Mouse (Mus musculus) bone marrow, adult 2 months (tissue): ENCODE measurements around the gene Mdc1. TPM values are rescaled to one million over a fixed set of nuclear protein-coding genes. Genes with fewer than 3 reads are reported as not detected.
A peak's percentile ranks its signal among the peaks of the same experiment; 100 is the strongest.
"Not testable (repeated sequence)": the region's sequence is repeated elsewhere in the genome, so short reads cannot be mapped to it uniquely, and the experiment has no call there.

Experiments used
- H3K27ac ChIP-seq: fragments of 200-500 bp; 2 replicates; pipeline ENCODE4 v1.5.1; 2012; ENCODE audit warnings: low read depth, mild to moderate bottlenecking, control low read depth, inconsistent platforms, low read length; ENCODE audit not compliant: control insufficient read depth, poor library complexity, insufficient read depth
- H3K4me1 ChIP-seq: fragments of 200-500 bp; 2 replicates; pipeline ENCODE4 v1.6.1; 2011; ENCODE audit warnings: low read length; ENCODE audit not compliant: control insufficient read depth, insufficient read depth
- H3K4me3 ChIP-seq: fragments of 200-500 bp; replicated peaks from 2 replicates; pipeline ENCODE3; 2011; ENCODE audit warnings: mild to moderate bottlenecking, low read depth, low read length, control low read depth; ENCODE audit not compliant: control insufficient read depth
- CTCF ChIP-seq: fragments of 200-500 bp; IDR thresholded peaks from 2 replicates; pipeline ENCODE4 v1.5.1; 2011; ENCODE audit warnings: low read length, control low read depth; ENCODE audit not compliant: control insufficient read depth, insufficient read depth
- POLR2A ChIP-seq: fragments of 200-500 bp; IDR thresholded peaks from 2 replicates; pipeline ENCODE4 v1.6.1; 2011; ENCODE audit warnings: low read depth, mild to moderate bottlenecking, control low read depth, low read length, borderline replicate concordance; ENCODE audit not compliant: control insufficient read depth
- WGBS: fragments of 180-500 bp; shearing (Covaris S2); methylation state at CpG from one replicate; pipeline ENCODE4 v1.1.7; 2018; 5-methylcytosine and 5-hydroxymethylcytosine counted together
- polyA plus RNA-seq: library from polyadenylated mRNA; stranded (reverse); fragments of >200 nt; gene quantifications from 2 replicates; pipeline ENCODE4 v1.2.4, GENCODE M21; 2011; ENCODE audit warnings: low replicate concordance; ENCODE audit not compliant: missing spikeins, insufficient read depth, insufficient read length

Gene Mdc1
- polyA plus RNA-seq, 1 experiment, result 24.2 TPM

DNA sequence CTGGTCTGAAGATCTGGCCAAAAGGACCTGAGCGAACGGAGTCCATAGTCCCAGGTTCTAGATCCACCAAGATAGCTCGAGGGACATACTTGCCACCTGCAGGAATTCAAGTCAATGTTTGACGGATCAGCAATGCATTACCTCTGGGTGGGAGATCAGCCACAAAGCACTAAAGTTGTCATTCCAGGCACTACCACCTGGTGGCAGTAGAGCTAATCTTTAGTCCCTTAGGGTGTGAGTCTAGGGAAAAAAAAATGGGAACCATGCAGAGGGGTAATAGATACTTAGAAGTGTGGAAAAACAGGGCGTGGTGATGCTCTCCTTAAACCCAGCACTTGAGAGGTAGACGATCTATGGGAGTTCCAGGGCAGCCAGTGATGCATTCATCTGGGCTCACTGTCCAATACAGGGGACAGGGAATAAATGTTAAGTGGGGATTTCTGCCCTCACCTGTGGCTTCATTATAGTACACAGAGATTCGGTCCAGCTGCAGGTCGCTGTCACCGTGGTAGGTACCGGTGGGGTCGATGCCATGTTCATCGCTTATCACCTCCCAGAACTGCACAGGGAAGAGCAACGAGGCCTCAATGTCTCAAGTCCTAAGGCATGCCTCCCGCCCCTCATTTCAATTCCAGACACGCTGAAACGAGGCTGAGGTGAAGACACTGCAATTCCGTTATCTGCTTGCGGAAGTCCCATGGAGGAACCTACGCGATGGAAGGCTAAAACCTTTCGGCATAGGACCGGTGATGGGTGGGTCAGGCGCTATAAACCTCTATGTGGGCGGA is 4.9 kb upstream of the Mdc1 start:
- Histone ChIP-seq H3K27ac (peak overlapping the region; percentile 91), H3K4me3 (peak overlapping the region; percentile 62), H3K4me1 (peaks cover 4% of the 10 kb centered on the region; the same call in 1 of the 2 replicates)
- 6% methylated on average over 24 of the region's 24 CpGs for WGBS
- peak; percentile 46 for TF ChIP-seq CTCF
- no peak for TF ChIP-seq POLR2A

GRCm38 (mm10) chr17:35836991-35837422 is 4.3 kb upstream of the Mdc1 start:
- TF ChIP-seq POLR2A, result 0 out of 2 replicates have a peak, but pooled peaks have one; percentile 21
- no peak for TF ChIP-seq CTCF
- Histone ChIP-seq H3K27ac (peak overlapping the region; percentile 91), H3K4me1 (peaks cover 4% of the 10 kb centered on the region; the same call in 1 of the 2 replicates)

GRCm38 (mm10) chr17:35837487-35837886 is 3.8 kb upstream of the Mdc1 start:
- WGBS, result under 1% methylated on average over 18 of the region's 18 CpGs
- H3K4me1 ChIP-seq, result peaks cover 4% of the 10 kb centered on the region; the same call in 1 of the 2 replicates
- TF ChIP-seq CTCF (no peak), POLR2A (peak; percentile 15; the same call in 1 of the 2 replicates)
- H3K27ac ChIP-seq, result peak overlapping the region; percentile 91
- peak overlapping the region; percentile 62 for H3K4me3 ChIP-seq

More at GRCm38 (mm10) chr17:35836991-35837422, 4.3 kb upstream of the Mdc1 start:
- H3K4me3 ChIP-seq, result peak overlapping the region; percentile 62
- under 1% methylated on average over 25 of the region's 25 CpGs for WGBS

DNA sequence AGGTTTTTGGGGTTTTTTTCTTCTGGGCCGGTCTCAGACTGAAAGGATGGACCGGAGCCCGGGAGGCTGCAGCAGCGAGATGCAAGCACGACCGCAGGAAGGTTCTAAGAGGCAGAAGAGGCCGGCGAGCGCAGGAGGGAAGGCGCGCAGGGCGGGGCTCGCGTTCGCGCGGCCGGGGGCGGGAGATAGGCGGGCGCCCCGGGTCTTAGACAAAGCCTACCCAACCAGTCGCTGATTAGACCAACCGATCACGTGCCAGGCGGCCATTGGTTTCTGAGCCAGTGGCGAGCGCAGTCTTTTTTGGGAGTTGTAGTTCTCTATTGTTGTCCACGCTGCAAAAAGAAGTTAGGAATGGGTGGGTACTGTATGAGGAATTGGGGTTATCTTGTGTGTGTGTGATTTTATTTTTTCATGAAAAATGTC is 3.2 kb upstream of the Mdc1 start, which contains the start of gene Tubb5:
Tubb5 (minus strand) TSS at position 185 of the 423 bp plus-strand sequence.
- 2% methylated on average over 29 of the region's 29 CpGs for WGBS
- peak within 1 kb of the TSS; percentile 91 for H3K27ac ChIP-seq
- H3K4me3 ChIP-seq, result peak within 1 kb of the TSS; percentile 63
- TF ChIP-seq POLR2A, result peak; percentile 99
- TF ChIP-seq CTCF, result no peak
- H3K4me1 ChIP-seq, result peaks cover 4% of the 10 kb centered on the region; the same call in 1 of the 2 replicates

DNA sequence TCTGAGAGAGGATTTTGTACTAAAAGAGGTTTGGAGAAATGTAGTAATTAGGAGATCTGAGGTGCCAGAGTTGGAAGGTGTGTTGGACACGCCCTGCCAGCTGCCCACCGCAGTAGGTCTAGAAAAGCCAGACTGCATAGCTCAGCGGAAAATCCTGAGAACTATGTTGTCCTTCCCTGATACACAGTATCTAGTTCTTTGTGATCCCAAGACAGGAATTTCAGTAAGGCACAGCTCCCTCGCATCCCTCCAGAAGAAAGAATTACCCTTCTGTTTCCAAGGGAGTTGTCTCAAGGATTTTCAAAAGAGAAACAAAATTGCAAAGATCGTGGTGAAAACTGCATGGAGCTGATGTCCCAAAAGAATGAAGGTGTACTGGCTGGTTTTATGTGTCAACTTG is 2.7 kb upstream of the Mdc1 start:
- TF ChIP-seq POLR2A (no peak), CTCF (no peak)
- 6% methylated on average over 5 of the region's 5 CpGs for WGBS
- Histone ChIP-seq H3K27ac (no peak overlapping the region; the same call in 1 of the 2 replicates), H3K4me1 (peaks cover 4% of the 10 kb centered on the region; the same call in 1 of the 2 replicates), H3K4me3 (peak overlapping the region; percentile 63)

DNA sequence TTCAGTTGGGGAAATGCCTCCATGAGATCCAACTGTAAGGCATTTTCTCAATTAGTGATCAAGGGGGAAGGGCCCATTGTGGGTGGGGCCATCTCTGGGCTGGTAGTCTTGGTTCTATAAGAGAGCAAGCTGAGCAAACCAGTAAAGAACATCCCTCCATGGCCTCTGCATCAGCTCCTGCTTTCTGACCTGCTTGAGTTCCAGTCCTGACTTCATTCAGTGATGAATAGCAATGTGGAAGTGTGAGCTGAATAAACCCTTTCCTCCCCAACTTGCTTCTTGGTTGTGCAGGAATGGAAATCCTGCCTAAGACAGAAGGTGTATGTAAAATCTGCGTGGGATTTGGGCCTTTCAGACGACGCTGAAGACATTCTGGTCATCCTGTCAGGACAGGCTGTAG is 2.3 kb upstream of the Mdc1 start:
- not testable (repeated sequence) for H3K4me3 ChIP-seq

DNA sequence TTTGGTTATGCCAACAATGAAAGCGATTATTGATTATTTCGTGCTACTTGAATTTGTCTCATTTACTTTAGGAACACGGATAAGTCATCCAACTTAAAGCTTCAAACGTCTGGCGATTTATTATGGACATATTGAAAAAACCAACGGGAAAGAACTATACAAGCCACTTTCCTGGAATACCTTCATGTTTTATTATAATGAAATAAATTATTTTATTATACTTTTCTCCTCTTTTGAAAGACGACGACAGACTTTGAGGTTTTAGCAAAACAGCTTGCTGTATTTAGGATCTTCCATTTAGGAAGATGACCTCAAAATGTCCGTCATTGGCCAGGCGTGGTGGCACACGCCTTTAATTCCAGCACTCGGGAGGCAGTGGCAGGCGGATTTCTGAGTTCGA is 754 bp upstream of the Mdc1 start:
- Histone ChIP-seq H3K27ac (0 out of 2 replicates have a peak overlapping the region, but pooled peaks have one; percentile 31), H3K4me3 (peak overlapping the region; percentile 46), H3K4me1 (peaks cover 1% of the 10 kb centered on the region; the same call in 1 of the 2 replicates)
- no peak for TF ChIP-seq POLR2A
- TF ChIP-seq CTCF, result no peak
- WGBS, result 40% methylated on average over 14 of the region's 14 CpGs

More for the DNA sequence above, 2.3 kb upstream of the Mdc1 start:
- not testable (repeated sequence) for H3K4me1 ChIP-seq
- 62% methylated on average over 3 of the region's 3 CpGs for WGBS
- peak overlapping the region; percentile 36; the same call in 1 of the 2 replicates for H3K27ac ChIP-seq

GRCm38 (mm10) chr17:35842006-35842405 is 691 bp downstream of the Mdc1 start:
- H3K4me1 ChIP-seq, result no peaks in the 10 kb centered on the region; the same call in 1 of the 2 replicates
- H3K4me3 ChIP-seq, result peak overlapping the region; percentile 71
- TF ChIP-seq CTCF (no peak), POLR2A (no peak)
- WGBS, result 6% methylated on average over 11 of the region's 11 CpGs
- peak overlapping the region; percentile 74 for H3K27ac ChIP-seq

- Histone ChIP-seq H3K27ac (no peak overlapping the region), H3K4me3 (no peak overlapping the region), H3K4me1 (no peaks in the 10 kb centered on the region; the same call in 1 of the 2 replicates)
- no peak for TF ChIP-seq POLR2A
- TF ChIP-seq CTCF, result peak; percentile 15; the same call in 1 of the 2 replicates
- WGBS, result 92% methylated on average over 3 of the region's 3 CpGs
Observed at GRCm38 (mm10) chr17:35843514-35843913, 2.2 kb downstream of the Mdc1 start.
